Mouse (Mus musculus): ENCODE data around the gene Cphx3. TPM values are rescaled to one million over a fixed set of nuclear protein-coding genes. Genes with fewer than 3 reads are reported as not detected.
"Not testable (repeated sequence)": the region's sequence is repeated elsewhere in the genome, so short reads cannot be mapped to it uniquely, and the experiment has no call there.

The Cphx3 gene
- polyA plus RNA-seq, 1 experiment from 2014 or later: not detected

DNA sequence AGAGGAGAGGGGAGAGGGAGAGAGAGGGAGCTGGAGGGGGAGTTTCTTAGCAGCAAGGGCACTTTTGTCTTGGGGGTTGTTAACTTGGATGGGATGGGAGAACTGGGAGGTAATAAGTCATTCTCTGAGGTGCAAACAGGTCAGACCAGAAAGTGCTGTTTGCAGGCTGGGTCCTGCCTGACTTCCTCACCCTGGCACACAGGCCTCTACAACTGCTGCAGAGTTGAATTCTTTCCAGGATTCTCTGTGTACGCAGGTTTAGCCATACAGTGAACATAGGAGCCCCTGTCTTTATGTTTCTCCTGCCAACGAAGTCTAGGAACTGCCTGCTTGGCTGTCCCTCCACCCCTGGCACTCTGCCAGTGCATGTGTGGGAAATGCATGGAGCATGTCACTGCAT is 65.0 kb downstream of the Cphx3 start:
- H3K9me3 ChIP-seq (ENCODE audit: control insufficient read depth, low read length); H3K4me3 ChIP-seq (ENCODE audit: low read depth, low read length); H3K4me1 ChIP-seq (ENCODE audit: control insufficient read depth, insufficient read depth, low read length); H3K36me3 ChIP-seq (ENCODE audit: control insufficient read depth, insufficient read depth, low read length); H3K9ac ChIP-seq (ENCODE audit: low read depth, low read length); H3K27ac ChIP-seq (replicated peaks; ENCODE audit: low read depth, low read length); DNase-seq (ENCODE audit: low spot score); H3K27me3 ChIP-seq (replicated peaks; ENCODE audit: control insufficient read depth, insufficient read depth, low read length); H3K4me2 ChIP-seq (ENCODE audit: low read depth, low read length): not testable (repeated sequence)
- WGBS: no CpG with 5 or more reads among the region's 2 CpGs
- peak; percentile 84 for ATAC-seq (ENCODE audit: low read depth)

GRCm38 (mm10) chr14:26156032-26156431 is 73.9 kb downstream of the Cphx3 start:
- not testable (repeated sequence) for H3K36me3 ChIP-seq (ENCODE audit: control insufficient read depth, insufficient read depth, low read length); DNase-seq (ENCODE audit: low spot score); H3K27ac ChIP-seq (replicated peaks; ENCODE audit: low read depth, low read length); ATAC-seq (ENCODE audit: low read depth); H3K9me3 ChIP-seq (ENCODE audit: control insufficient read depth, low read length); H3K9ac ChIP-seq (ENCODE audit: low read depth, low read length); H3K4me2 ChIP-seq (ENCODE audit: low read depth, low read length); H3K4me3 ChIP-seq (ENCODE audit: low read depth, low read length); H3K27me3 ChIP-seq (replicated peaks; ENCODE audit: control insufficient read depth, insufficient read depth, low read length); H3K4me1 ChIP-seq (ENCODE audit: control insufficient read depth, insufficient read depth, low read length)
- WGBS: no CpG with 5 or more reads among the region's 7 CpGs

- not testable (repeated sequence) for H3K9me3 ChIP-seq (ENCODE audit: control insufficient read depth, low read length); H3K4me1 ChIP-seq (ENCODE audit: control insufficient read depth, insufficient read depth, low read length); DNase-seq (ENCODE audit: low spot score); H3K27me3 ChIP-seq (replicated peaks; ENCODE audit: control insufficient read depth, insufficient read depth, low read length); H3K4me2 ChIP-seq (ENCODE audit: low read depth, low read length); H3K27ac ChIP-seq (replicated peaks; ENCODE audit: low read depth, low read length); H3K4me3 ChIP-seq (ENCODE audit: low read depth, low read length); H3K36me3 ChIP-seq (ENCODE audit: control insufficient read depth, insufficient read depth, low read length); H3K9ac ChIP-seq (ENCODE audit: low read depth, low read length)
- ATAC-seq (ENCODE audit: low read depth): peak; percentile 76
- WGBS: no CpG with 5 or more reads among the region's 9 CpGs
Observed at GRCm38 (mm10) chr14:26161156-26161555, 79.1 kb downstream of the Cphx3 start.

DNA sequence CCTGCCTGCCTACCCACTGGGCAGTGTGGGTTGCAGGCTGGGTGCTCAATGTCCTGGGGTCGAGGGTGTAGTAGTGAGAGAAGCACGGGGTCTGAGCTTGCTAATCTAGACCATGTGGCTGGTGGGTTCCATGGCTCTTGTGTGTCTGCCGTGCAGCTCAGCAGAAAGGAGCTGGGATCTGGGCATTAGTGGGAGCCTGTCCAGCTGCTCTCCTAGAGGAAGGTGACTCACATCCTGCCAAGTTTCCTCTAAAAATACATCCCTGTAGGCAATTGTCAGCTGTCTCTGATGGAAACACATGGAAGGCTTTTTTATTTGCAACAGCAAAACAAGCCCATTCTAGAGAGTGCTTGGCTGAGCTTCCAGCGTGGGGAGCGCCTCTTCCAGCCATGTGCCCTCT is 80.3 kb downstream of the Cphx3 start:
- not testable (repeated sequence) for H3K27ac ChIP-seq (replicated peaks; ENCODE audit: low read depth, low read length); H3K36me3 ChIP-seq (ENCODE audit: control insufficient read depth, insufficient read depth, low read length); H3K9me3 ChIP-seq (ENCODE audit: control insufficient read depth, low read length); H3K4me1 ChIP-seq (ENCODE audit: control insufficient read depth, insufficient read depth, low read length); DNase-seq (ENCODE audit: low spot score); H3K9ac ChIP-seq (ENCODE audit: low read depth, low read length); H3K27me3 ChIP-seq (replicated peaks; ENCODE audit: control insufficient read depth, insufficient read depth, low read length); H3K4me3 ChIP-seq (ENCODE audit: low read depth, low read length); H3K4me2 ChIP-seq (ENCODE audit: low read depth, low read length)
- 0 out of 2 replicates have a peak, but pooled peaks have one; percentile 17 for ATAC-seq (ENCODE audit: low read depth)
- no CpG with 5 or more reads among the region's 5 CpGs for WGBS

DNA sequence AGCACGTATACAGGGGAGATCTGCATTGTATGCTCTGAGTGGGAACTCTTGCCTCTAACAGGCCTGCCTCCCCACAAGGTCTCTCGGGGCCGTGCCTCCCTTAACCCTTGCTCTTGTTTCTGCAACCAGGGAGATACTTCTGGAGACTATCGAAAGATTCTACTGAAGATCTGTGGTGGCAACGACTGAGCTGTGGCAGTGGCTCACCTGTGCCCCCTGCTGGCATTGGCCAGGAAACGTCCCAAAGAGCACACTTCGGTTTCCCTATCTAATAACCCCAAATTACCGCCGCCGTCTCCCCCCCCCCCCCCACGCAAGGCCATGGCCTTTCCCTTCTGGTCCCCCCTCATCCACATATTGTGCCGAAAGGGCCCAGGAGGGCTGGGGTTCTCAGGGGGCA is 83.2 kb downstream of the Cphx3 start:
- not testable (repeated sequence) for DNase-seq (ENCODE audit: low spot score); ATAC-seq (ENCODE audit: low read depth); H3K36me3 ChIP-seq (ENCODE audit: control insufficient read depth, insufficient read depth, low read length); H3K9ac ChIP-seq (ENCODE audit: low read depth, low read length); H3K27me3 ChIP-seq (replicated peaks; ENCODE audit: control insufficient read depth, insufficient read depth, low read length); H3K27ac ChIP-seq (replicated peaks; ENCODE audit: low read depth, low read length); H3K9me3 ChIP-seq (ENCODE audit: control insufficient read depth, low read length); H3K4me2 ChIP-seq (ENCODE audit: low read depth, low read length); H3K4me1 ChIP-seq (ENCODE audit: control insufficient read depth, insufficient read depth, low read length); H3K4me3 ChIP-seq (ENCODE audit: low read depth, low read length)
- no CpG with 5 or more reads among the region's 12 CpGs for WGBS

DNA sequence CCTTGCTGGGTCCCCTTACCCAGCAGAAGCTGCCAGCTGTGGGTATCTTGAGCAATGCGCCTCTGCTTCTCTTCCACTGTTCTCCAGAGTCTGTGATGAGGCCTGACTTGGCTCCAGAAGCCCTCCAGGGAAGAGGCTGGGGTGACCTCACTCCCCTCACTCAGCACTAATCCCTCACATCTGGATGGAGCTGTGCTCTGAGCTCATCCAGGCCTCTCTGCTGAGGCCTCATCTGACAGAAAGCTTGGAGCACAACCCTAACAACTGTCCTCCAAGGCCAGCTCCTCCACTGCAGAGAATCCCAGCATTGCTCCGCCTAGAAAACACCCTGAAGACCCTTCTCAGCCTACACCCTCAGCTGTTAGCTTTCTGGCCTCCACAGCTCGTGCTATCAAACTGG is 91.9 kb downstream of the Cphx3 start:
- ATAC-seq (ENCODE audit: low read depth): peak; percentile 90
- not testable (repeated sequence) for H3K9me3 ChIP-seq (ENCODE audit: control insufficient read depth, low read length); H3K4me3 ChIP-seq (ENCODE audit: low read depth, low read length); H3K9ac ChIP-seq (ENCODE audit: low read depth, low read length); H3K4me1 ChIP-seq (ENCODE audit: control insufficient read depth, insufficient read depth, low read length); DNase-seq (ENCODE audit: low spot score); H3K36me3 ChIP-seq (ENCODE audit: control insufficient read depth, insufficient read depth, low read length); H3K4me2 ChIP-seq (ENCODE audit: low read depth, low read length); H3K27ac ChIP-seq (replicated peaks; ENCODE audit: low read depth, low read length); H3K27me3 ChIP-seq (replicated peaks; ENCODE audit: control insufficient read depth, insufficient read depth, low read length)
- no CpG with 5 or more reads among the region's 3 CpGs for WGBS

GRCm38 (mm10) chr14:26175028-26175427 is 92.9 kb downstream of the Cphx3 start:
- H3K4me2 ChIP-seq (ENCODE audit: low read depth, low read length); ATAC-seq (ENCODE audit: low read depth); H3K27ac ChIP-seq (replicated peaks; ENCODE audit: low read depth, low read length); H3K9me3 ChIP-seq (ENCODE audit: control insufficient read depth, low read length); DNase-seq (ENCODE audit: low spot score); H3K4me1 ChIP-seq (ENCODE audit: control insufficient read depth, insufficient read depth, low read length); H3K36me3 ChIP-seq (ENCODE audit: control insufficient read depth, insufficient read depth, low read length); H3K27me3 ChIP-seq (replicated peaks; ENCODE audit: control insufficient read depth, insufficient read depth, low read length); H3K9ac ChIP-seq (ENCODE audit: low read depth, low read length); H3K4me3 ChIP-seq (ENCODE audit: low read depth, low read length): not testable (repeated sequence)
- WGBS: no CpG with 5 or more reads among the region's 6 CpGs

DNA sequence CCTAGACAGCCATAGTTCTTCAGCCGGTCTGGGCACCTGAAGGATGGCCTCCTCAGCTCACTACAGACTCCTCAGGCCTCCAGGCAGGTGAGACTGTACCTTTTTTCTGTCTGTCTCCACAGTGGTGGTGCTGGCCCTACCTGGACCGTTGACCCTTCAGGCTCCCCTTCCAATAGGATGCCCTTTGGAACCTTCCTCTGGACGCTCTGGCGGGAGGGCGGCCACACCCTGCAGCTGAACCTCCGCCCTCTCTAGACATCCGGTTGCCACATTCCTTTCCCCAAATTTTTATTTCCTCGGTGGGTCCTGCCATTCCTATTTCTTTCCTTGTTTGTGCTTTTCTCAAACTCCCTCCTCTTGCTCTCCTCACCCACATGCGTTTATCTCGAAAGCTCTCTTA is 99.6 kb downstream of the Cphx3 start:
- not testable (repeated sequence) for DNase-seq (ENCODE audit: low spot score); H3K9me3 ChIP-seq (ENCODE audit: control insufficient read depth, low read length); H3K27ac ChIP-seq (replicated peaks; ENCODE audit: low read depth, low read length); H3K4me3 ChIP-seq (ENCODE audit: low read depth, low read length); H3K27me3 ChIP-seq (replicated peaks; ENCODE audit: control insufficient read depth, insufficient read depth, low read length); H3K4me1 ChIP-seq (ENCODE audit: control insufficient read depth, insufficient read depth, low read length); ATAC-seq (ENCODE audit: low read depth); H3K4me2 ChIP-seq (ENCODE audit: low read depth, low read length); H3K36me3 ChIP-seq (ENCODE audit: control insufficient read depth, insufficient read depth, low read length); H3K9ac ChIP-seq (ENCODE audit: low read depth, low read length)
- WGBS: no CpG with 5 or more reads among the region's 10 CpGs

DNA sequence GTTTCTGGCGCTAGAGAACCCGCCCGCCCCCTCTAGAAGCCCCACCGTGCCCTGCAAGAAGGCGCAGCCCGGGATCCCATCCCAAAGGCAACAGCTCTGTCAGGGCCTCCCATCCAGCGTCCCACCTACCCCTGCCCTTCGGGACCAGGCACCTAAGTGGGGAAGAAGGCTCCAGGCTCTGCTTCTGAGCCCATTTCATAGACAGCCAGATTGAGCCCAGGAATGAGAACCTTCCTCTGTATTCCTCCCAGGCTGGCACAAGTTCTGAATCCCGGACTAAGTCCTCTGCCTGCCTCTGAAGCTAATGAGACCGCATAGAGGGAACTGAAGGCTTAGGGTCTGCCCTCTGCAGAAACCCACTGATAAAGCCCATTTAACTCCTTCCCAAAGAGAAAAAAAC is 100.3 kb downstream of the Cphx3 start, which contains the start of gene Plac9b:
Gene Plac9b, minus strand, starts transcription at position 101 of the 400 bp plus-strand sequence.
- not testable (repeated sequence) for H3K27ac ChIP-seq (replicated peaks; ENCODE audit: low read depth, low read length); H3K36me3 ChIP-seq (ENCODE audit: control insufficient read depth, insufficient read depth, low read length); H3K4me3 ChIP-seq (ENCODE audit: low read depth, low read length); H3K27me3 ChIP-seq (replicated peaks; ENCODE audit: control insufficient read depth, insufficient read depth, low read length); H3K9ac ChIP-seq (ENCODE audit: low read depth, low read length); DNase-seq (ENCODE audit: low spot score); ATAC-seq (ENCODE audit: low read depth); H3K9me3 ChIP-seq (ENCODE audit: control insufficient read depth, low read length); H3K4me1 ChIP-seq (ENCODE audit: control insufficient read depth, insufficient read depth, low read length); H3K4me2 ChIP-seq (ENCODE audit: low read depth, low read length)
- no CpG with 5 or more reads among the region's 10 CpGs for WGBS

Data from embryonic facial prominence, embryonic 14.5 days (tissue).